Mouse (Mus musculus) lung, postnatal 0 days (tissue): Measurements from ENCODE around the gene Gm21060.
"Not testable (repeated sequence)": the region's sequence is repeated elsewhere in the genome, so short reads cannot be mapped to it uniquely, and the experiment has no call there.

Source experiments
- CTCF ChIP-seq: IDR thresholded peaks from 2 replicates; pipeline ENCODE4 v1.5.1; 2016; ENCODE audit warnings: antibody characterized with exemption, mild to moderate bottlenecking
- EP300 ChIP-seq: IDR thresholded peaks from 2 replicates; pipeline ENCODE4 v1.6.1; 2016; ENCODE audit warnings: antibody characterized with exemption, mild to moderate bottlenecking, control low read depth

- not testable (repeated sequence) for TF ChIP-seq CTCF, EP300
Measured at GRCm38 (mm10) chr19:61308083-61308482, 11.2 kb upstream of the Gm21060 start.
